Mouse (Mus musculus) ES-CJ7 (cell line): ENCODE measurements at regions not wholly inside any gene's neighbourhood (a gene's known extent, or its start where the extent isn't known, plus 50 kb on each side); places are given as distances from the start of the nearest gene placed in this dataset.
"Not testable (repeated sequence)": the region's sequence is repeated elsewhere in the genome, so short reads cannot be mapped to it uniquely, and the experiment has no call there.

Experiments used
- DNase-seq: peaks from one replicate; pipeline ENCODE4 v3.0.0; 2011; ENCODE audit warnings: low read depth, low spot score

DNA sequence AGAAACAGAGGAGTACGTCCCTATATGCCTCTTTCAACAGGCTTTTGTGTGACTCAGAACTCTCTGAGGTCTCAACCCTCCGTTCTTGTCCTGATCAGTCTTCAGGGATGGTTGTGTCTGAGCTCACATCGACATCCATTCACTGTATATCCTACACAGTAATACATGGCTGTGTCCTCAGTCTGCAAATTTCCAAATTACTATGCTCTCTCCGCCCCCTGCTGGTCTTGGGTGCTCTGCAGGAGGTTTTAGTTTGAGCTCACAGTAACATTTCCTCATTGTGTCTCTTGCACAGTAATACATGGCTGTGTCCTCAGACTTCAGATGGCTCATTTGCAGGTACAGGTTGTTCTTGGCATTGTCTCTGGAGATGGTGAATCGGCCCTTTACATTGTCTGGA lies 53.5 kb downstream of the Adam6a start:
- DNase-seq, result peak; percentile 53

DNA sequence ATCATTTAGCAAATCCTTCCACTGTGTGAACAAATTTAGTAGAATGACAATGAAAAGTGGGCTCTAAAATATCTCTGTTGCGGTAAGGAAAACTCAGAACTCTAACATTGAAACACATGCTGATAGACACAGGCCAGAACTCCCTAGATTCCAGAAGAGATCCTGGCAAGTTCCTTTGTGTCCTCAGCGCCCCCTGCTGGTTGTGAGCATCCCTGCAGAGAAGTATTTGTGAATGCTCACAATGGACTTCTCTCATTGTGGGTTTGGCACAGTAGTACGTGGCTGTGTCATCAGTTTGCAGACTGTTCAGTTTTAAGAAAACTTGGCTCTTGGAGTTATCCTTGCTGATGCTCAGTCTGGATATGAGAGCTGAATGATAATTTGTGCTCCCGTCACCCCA lies 67.2 kb downstream of the Adam6a start:
- DNase-seq, result peak; percentile 71

DNA sequence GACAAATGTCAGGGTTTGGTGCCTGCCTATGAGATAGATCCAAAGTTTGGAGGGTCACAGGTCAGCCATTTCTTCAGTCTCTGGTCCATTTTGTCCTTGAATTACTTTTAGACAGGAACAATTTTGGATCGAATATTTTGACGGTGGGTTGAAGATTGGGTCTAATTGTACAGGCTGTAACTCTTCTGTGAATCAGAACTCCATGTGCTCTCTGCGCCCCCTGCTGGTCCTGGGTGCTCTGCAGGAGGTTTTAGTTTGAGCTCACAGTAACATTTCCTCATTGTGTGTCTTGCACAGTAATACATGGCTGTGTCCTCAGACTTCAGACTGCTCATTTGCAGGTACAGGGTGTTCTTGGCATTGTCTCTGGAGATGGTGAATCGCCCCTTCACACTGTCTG lies 81.5 kb downstream of the Adam6a start:
- DNase-seq, result not testable (repeated sequence)

DNA sequence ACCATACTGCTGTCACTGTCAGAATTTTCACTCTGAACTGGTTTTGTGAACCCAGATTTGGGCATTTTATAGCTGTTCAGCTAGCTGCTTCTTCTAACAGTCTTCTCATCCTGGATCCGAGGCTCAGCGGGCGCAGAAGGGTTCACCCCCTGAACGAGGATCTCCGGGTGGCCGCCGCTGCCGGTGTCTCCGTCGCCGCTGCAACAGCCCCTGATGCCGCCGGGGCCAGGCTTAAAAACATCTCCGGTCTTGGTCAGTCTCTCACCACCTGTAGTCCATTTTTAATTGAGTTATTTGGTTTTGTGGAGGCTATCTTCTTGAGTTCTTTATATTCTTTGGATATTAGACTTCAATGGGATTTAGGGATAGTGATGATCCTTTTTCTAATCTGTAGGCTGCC lies 87.1 kb downstream of the Adam6a start:
- not testable (repeated sequence) for DNase-seq
